Mouse (Mus musculus) ovary, postnatal 14 days (tissue): ENCODE results near the gene Ddx1.

Experiments used
- DNase-seq: peaks from one replicate; pipeline ENCODE4 v3.0.0; 2022; ENCODE audit warnings: low spot score

The Ddx1 gene

GRCm38 (mm10) chr12:13248691-13249572 is at the start of gene Ddx1:
Gene Ddx1 (minus strand): TSS chr12:13249213.
- peak; percentile 84 for DNase-seq

DNA sequence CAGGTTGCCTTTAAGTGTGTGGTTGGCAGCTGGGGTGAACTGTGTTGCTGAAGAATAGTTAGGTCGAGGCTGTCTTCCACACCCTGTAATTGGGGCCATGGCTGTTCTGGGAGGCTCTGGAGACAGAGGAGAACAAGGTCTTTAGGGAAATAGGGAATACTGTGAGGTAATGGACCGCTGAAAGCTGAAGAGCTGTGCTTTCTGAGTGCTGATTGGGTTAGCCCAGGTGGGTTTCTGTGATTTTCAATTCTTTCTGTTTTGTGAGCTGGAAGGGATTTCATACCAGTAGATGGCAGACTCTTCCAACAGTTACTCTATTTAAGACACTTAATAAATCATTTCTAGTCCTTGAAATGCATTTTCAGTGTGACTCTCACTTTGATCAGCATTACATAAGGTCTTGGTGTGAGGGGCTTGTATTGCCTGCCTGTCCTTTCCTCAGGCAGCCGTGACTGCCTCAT is 44.4 kb upstream of the Ddx1 start:
- DNase-seq, result no peak

DNA sequence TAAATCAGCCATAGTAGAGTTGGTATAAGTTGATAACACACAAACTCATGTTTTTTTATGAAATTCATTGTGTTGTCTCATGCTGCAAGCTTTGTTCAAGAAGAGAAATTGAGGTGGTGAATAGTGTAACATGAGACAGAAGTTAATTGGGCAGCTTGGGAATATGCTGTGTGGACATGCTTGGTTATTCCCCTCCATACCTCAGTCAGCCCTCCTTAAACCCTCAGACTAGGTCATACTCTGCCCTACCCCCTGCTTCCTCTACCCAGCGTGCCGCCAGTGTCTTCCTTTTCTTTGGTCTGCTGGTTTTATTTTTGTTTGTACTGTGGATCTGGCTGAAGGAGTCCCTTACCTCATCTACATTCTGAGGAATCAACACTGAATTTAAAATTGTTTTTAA is 42.4 kb upstream of the Ddx1 start:
- no peak for DNase-seq

- no peak for DNase-seq
Observed at GRCm38 (mm10) chr12:13269570-13270390, 20.8 kb upstream of the Ddx1 start.

DNA sequence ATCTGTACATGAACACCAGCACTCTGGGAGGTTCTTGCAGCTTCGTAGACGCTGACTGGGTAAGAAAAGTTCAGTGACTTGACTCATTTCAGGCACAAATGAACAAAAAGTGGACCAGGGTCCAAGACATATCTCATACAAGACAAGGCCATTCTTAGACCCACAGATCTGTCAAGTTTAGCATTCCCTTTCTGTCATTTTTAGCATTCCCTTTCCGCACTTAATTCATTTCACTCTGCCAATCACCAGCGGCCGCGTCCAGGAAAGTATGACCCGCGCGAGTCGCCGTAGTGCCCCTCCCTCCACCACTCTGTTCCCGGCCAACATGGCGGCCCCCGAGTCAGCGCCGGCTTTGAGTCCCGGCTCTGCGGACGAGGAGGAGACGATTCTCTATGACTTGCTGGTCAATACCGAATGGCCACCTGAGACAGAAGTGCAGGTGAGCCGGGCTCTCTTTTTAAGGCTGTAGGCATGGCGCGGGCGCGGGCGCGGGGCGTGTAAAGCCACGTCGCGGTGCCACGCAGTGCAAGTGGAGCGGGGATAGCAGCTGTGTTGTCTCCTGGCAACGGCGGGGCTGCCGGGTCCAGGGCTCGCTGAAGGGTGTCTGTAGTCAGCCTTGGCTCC is 19.9 kb upstream of the Ddx1 start, which contains the start of gene Nbas:
TSS of gene Nbas (plus strand) at position 308 of the 624 bp plus-strand sequence.
- peak; percentile 82 for DNase-seq

DNA sequence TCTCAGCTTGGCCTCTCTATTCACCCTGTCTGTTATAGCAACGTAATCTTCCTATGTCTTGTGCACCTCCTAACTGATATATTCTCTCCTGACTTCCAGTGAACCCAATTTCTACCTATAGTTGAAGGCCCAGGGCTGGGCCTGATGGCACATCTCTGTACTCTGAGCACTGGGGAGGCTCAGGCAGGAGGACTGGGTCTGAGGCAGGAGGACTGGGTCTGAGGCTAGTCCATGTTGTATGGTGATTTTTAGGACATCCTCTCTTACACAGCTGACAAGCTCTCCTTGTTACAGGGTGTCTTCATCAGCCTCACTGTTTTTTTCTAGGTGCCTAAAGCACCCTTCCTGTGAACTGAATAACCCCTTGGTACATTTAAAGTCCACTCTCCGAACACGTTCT is 19.4 kb upstream of the Ddx1 start:
- DNase-seq, result no peak

GRCm38 (mm10) chr12:13255701-13256100 is 6.7 kb upstream of the Ddx1 start:
- no peak for DNase-seq

DNA sequence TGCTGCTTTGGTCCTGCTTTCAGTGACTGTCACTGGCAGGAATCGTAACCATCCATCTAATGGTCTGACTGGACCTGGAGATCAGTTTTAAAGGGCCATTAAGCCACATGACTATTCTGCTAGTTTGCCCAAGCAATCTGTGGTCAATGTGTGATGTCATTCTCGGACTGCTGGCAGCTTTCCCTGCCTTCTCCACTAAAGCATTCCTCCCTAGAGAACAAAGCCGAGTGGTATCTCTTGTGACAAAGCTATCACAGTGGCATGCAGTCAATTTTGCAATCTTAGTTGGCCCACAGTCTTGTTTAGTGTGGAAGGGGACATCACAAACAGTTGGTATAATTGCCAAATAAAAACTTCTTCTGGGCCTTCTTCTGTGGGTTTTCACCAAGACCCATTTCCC is 6.1 kb upstream of the Ddx1 start:
- DNase-seq, result no peak

- DNase-seq, result no peak
Observed at GRCm38 (mm10) chr12:13249573-13249919, 533 bp upstream of the Ddx1 start.

DNA sequence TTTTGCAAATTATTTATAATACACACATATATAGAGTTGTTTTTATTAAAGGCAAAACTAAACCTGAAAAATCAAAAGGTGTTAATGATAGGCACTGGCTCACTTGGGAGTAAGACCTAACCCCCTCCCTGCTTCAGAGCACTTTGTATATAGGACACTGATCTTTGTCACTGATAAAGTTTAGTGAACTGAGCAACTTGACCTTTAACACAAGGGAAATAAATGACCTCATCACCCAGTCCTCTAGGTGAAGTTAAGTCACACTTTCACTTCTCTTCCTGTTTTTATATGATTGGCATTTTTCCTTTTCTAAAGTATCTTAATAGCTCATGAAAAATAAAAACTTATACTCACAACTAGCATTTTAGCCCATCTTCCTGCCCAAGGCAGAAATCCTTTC is 6.6 kb downstream of the Ddx1 start:
- no peak for DNase-seq

GRCm38 (mm10) chr12:13218101-13218514 is 30.9 kb downstream of the Ddx1 start:
- no peak for DNase-seq

- DNase-seq, result no peak
Observed at GRCm38 (mm10) chr12:13217568-13217967, 31.4 kb downstream of the Ddx1 start.

GRCm38 (mm10) chr12:13216501-13217103 is 32.4 kb downstream of the Ddx1 start:
- DNase-seq, result no peak

GRCm38 (mm10) chr12:13214345-13215278 is 34.4 kb downstream of the Ddx1 start:
- DNase-seq, result peak; percentile 84

DNA sequence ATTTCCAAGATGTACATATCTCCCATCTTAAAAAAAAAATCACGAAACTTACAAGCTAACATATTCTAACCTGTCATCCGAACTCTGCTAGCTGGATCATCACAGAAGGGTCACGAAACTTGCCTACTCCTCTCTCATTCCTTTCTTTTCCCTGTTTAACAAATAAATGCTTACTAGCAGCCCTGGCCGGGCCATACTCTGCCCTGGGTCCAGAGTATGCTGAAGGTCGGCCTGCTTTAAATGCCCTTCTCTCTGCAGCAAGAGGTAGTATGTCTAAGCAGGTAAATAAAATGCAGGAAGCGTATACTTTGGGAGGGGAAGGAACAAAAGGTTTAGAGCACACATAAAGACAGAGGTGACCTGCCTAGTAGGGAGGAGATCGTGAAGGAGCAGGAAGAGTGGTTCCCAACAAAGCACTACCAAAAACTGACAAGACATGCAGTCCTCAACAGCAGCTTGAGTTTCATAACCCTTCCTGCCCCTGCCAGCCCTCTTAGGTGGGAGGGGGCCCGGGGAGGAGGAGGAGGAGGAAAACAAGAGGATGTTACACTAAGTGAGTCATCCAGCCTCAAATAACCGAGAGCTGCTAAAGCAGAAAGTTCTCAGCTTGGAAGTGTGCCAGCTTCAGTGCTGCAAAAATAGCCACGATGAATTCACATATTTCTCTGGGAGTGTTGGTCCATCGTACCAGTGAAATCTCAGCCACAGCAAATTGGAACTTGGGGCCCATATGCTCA is 37.1 kb downstream of the Ddx1 start:
- no peak for DNase-seq

- no peak for DNase-seq
Observed at GRCm38 (mm10) chr12:13209692-13210377, 39.2 kb downstream of the Ddx1 start.

DNA sequence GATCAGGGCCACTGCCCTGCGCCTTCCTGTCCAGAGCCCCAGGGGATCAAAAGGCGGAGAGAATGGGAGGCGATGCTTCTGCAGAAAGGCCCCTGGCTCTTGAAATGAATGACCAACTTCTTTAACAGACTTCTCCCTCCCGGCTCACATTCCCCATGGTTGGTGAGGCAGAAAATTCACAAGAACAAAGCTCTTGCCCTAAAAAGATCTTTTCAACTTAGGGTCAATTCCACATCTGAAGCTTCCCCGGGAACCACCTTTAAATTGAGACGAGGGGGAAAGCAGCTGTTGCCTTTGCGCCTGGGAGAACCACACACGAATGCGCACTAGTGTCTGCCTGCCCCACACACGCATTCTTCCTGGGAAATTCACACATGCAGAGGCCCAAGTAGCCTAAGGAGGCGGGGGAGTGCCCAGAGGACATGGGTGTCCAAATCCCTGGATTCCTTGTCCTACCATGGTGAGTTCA is 40.0 kb downstream of the Ddx1 start:
- no peak for DNase-seq

DNA sequence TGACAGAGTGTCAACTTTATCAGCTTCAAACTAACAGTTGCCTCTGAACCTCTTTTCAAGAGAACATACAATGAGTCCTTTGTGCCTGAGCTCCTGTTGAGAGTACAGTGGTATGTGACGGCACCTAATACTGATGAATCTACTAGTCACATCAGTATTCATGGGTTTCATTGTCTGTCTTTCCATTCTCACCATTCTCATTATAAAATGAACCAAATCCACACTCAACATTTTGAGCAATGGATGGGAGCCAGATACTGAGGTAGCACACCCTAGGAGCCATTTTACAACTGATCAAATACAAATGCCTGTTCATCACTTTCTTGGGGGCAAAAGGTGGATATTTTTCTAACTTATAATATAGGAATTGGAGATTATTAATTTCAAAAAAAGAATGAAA is 40.5 kb downstream of the Ddx1 start:
- no peak for DNase-seq

- no peak for DNase-seq
Observed at GRCm38 (mm10) chr12:13207099-13207498, 41.9 kb downstream of the Ddx1 start.

- no peak for DNase-seq
Observed at GRCm38 (mm10) chr12:13205733-13206132, 43.3 kb downstream of the Ddx1 start.
